Mouse (Mus musculus) ES-E14 (cell line): ENCODE measurements around the gene Mrpl45.

Source experiments
- CHD2 ChIP-seq: IDR thresholded peaks from 2 replicates; pipeline ENCODE4 v1.6.1; 2014; ENCODE audit warnings: mild to moderate bottlenecking, low read depth, low read length, inconsistent platforms
- HCFC1 ChIP-seq: IDR thresholded peaks from 2 replicates; pipeline ENCODE4 v1.6.1; 2012; ENCODE audit warnings: low read length, inconsistent platforms, borderline replicate concordance; ENCODE audit not compliant: insufficient read depth
- MAFK ChIP-seq: IDR thresholded peaks from 2 replicates; pipeline ENCODE4 v1.6.1; 2014; ENCODE audit warnings: mild to moderate bottlenecking, low read depth, low read length, inconsistent platforms; ENCODE audit not compliant: insufficient read depth
- ZC3H11A ChIP-seq: IDR thresholded peaks from 2 replicates; pipeline ENCODE4 v1.6.1; 2012; ENCODE audit warnings: low read depth, mild to moderate bottlenecking, inconsistent platforms, low read length, borderline replicate concordance
- ZNF384 ChIP-seq: IDR thresholded peaks from 2 replicates; pipeline ENCODE4 v1.6.1; 2012; ENCODE audit warnings: low read depth, low read length, inconsistent platforms

DNA sequence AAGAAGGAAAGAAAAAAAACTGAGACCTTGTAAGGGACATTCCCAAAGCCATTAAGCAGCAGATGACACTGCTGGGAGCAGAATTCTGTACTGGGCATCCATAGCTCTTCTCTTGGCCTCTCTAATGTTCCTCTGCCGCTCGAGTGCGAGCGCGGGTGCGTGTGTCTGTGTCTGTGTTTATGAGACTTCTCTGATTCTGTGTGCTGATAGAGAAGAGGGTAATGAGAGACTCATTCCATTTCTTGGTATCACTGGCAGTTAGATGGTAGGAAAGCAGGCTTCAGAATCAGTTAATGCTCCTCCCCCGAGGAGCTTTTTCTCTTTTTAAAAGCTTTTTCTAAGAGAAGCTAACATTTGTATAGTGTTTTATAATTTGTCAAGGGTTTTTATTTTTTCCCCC is 39.7 kb downstream of the Mrpl45 start:
- TF ChIP-seq CHD2 (no peak), HCFC1 (no peak), MAFK (no peak), ZNF384 (no peak), ZC3H11A (no peak)
